Mouse (Mus musculus): ENCODE measurements around the gene Fbxo34.

DNA sequence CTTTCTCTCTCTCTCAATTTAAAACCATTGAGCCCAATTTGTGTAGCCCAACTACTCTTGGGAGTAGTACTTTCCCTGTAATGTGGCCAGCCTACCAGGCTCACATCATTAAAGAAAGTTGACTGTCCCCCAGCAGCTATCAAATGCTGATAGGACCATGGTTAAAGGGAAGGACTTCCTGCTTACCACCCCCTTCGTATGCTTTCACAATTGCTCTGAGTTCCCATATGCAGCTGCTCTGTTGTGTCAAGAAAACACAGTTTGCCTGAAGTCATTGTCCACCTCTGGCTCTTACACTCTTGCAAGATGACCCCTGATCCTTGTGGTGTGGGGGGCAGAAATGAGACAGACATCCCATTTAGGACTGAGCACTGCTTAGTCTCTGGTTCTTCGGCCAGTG lies 5.3 kb upstream of the Fbxo34 start:
- TF ChIP-seq CTCF (IDR thresholded peaks at IDR 0.05; ENCODE audit: low read depth, low read length) (no peak), POLR2A (IDR thresholded peaks at IDR 0.05; ENCODE audit: extremely low read depth, insufficient read depth, low read length) (no peak)
